In genomic region chr10:33950803-33951583, GRCm38 (mm10) we compare ENCODE assay signal across 8 mouse cellular contexts. TPM values are rescaled to one million over a fixed set of nuclear protein-coding genes. Genes with fewer than 3 reads are reported as not detected.
DNase-seq lines count a peak whose midpoint lies in the region; ATAC-seq and TF ChIP-seq lines count a peak whose summit lies in the region.

Gene Zup1, minus strand, starts transcription at chr10:33951269.

- WGBS in forebrain, embryonic 15.5 days = 2% methylated on average over 42 of the region's 42 CpGs
- WGBS in lung, adult 2 months = under 1% methylated on average over 42 of the region's 42 CpGs

- H3K27ac ChIP-seq in ES-E14 (ENCODE audit: insufficient read depth, low read depth, low read length, poor library complexity, severe bottlenecking) = no peak within 1 kb of the TSS
- H3K27ac ChIP-seq in forebrain, embryonic 15.5 days (replicated peaks) = peak within 1 kb of the TSS; percentile 76

- peak within 1 kb of the TSS; percentile 88 for H3K9ac ChIP-seq in ES-E14 (ENCODE audit: insufficient read depth, low read depth, low read length, poor library complexity, severe bottlenecking)
- peak within 1 kb of the TSS; percentile 97 for H3K9ac ChIP-seq in forebrain, embryonic 15.5 days (replicated peaks)

- TF ChIP-seq POLR2A in lung, adult 2 months (IDR thresholded peaks at IDR 0.05; ENCODE audit: borderline replicate concordance, extremely low read depth, low read depth, low read length) = peak; percentile 82; the same call in 1 of the 2 replicates

- peak within 1 kb of the TSS; percentile 68 for H3K4me2 ChIP-seq in forebrain, embryonic 15.5 days (replicated peaks)

- H3K4me3 ChIP-seq in ES-E14 (ENCODE audit: insufficient read depth in 1 of 2, low read depth in 1 of 2, low read length in 2 of 2, poor library complexity in 1 of 2, severe bottlenecking in 1 of 2) = peak within 1 kb of the TSS; percentile 83 to 93
- peak within 1 kb of the TSS; percentile 84 for H3K4me3 ChIP-seq in forebrain, embryonic 15.5 days
- peak within 1 kb of the TSS; percentile 97 for H3K4me3 ChIP-seq in lung, adult 2 months (replicated peaks; ENCODE audit: extremely low read depth, low read depth, low read length)

- intact Hi-C loops in heart, postnatal 25 days (cut with DNase I) = loop anchor here (2.0 kb wide), 1 partner anchor 68 kb away; the partner anchor contains the start of gene Rwdd1

- ATAC-seq in forebrain, embryonic 15.5 days (replicated peaks) = peak; percentile 98
- peak; percentile 100 for ATAC-seq in neutrophil, adult 5-6 weeks (ENCODE audit: extremely low read depth, insufficient number of reproducible peaks, low FRiP score, poor library complexity, severe bottlenecking)

- DNase-seq in ES-E14 (ENCODE audit: low read depth, low spot score) = peak; percentile 43
- peak; percentile 76 for DNase-seq in cerebellum, adult 11-12 months
- DNase-seq in heart, postnatal 25 days (ENCODE audit: low spot score) = peak; percentile 70
- DNase-seq in layer of hippocampus, adult 18-20 months (ENCODE audit: low spot score in 2 of 2) = peak; percentile 77 to 89
- peak; percentile 68 for DNase-seq in lung, adult 2 months
- peak; percentile 74 to 87 for DNase-seq in thymus, adult 18-20 months

- H3K27me3 ChIP-seq in forebrain, embryonic 15.5 days = no peaks in the 10 kb centered on the region

- H3K9me3 ChIP-seq in ES-E14 (ENCODE audit: control insufficient read depth, insufficient read depth, low read depth, low read length) = no peaks in the 10 kb centered on the region
- no peaks in the 10 kb centered on the region for H3K9me3 ChIP-seq in forebrain, embryonic 15.5 days

- no peak for TF ChIP-seq CTCF in lung, adult 2 months (IDR thresholded peaks at IDR 0.05; ENCODE audit: insufficient read depth, low read length)

- no peaks in the 10 kb centered on the region; the same call in 1 of the 2 replicates for H3K36me3 ChIP-seq in ES-E14 (ENCODE audit: control insufficient read depth, insufficient read depth, low read length, poor library complexity, severe bottlenecking)
- H3K36me3 ChIP-seq in forebrain, embryonic 15.5 days = peaks cover 8% of the 10 kb centered on the region; the same call in 1 of the 2 replicates

- no peaks in the 10 kb centered on the region; a peak in 1 of 4 replicates for H3K4me1 ChIP-seq in ES-E14 (ENCODE audit: control insufficient read depth in 2 of 2, insufficient read depth in 2 of 2, low read length in 2 of 2, poor library complexity in 1 of 2)
- H3K4me1 ChIP-seq in forebrain, embryonic 15.5 days = peaks cover 18% of the 10 kb centered on the region
- peaks cover 4% of the 10 kb centered on the region for H3K4me1 ChIP-seq in lung, adult 2 months (ENCODE audit: control insufficient read depth, insufficient read depth, low read length)

- in situ Hi-C loops in ES-E14 (cut with MboI; ENCODE audit: low sequenced_read_pairs in 2 of 2, unreplicated experiment in 2 of 2) = no loop called here

TF ChIP-seq in ES-E14, 5 proteins besides CTCF, POLR2A, EP300 and RAD21:
- TF ChIP-seq ZC3H11A (IDR thresholded peaks at IDR 0.05; ENCODE audit: borderline replicate concordance, low read depth, low read length) (no peak), HCFC1 (IDR thresholded peaks at IDR 0.05; ENCODE audit: borderline replicate concordance, insufficient read depth, low read length) (no peak), ZNF384 (IDR thresholded peaks at IDR 0.05; ENCODE audit: low read depth, low read length) (no peak), CHD2 (IDR thresholded peaks at IDR 0.05; ENCODE audit: low read depth, low read length) (no peak), MAFK (IDR thresholded peaks at IDR 0.05; ENCODE audit: insufficient read depth, low read depth, low read length) (no peak)

RNA-seq across cellular contexts. Expression of gene Zup1, which starts in this region (rescaled TPM):
- total RNA-seq in ES-E14 (2012; rRNA removed) = 11.7 and 14.2 TPM in 2 replicates
- polyA plus RNA-seq in forebrain, embryonic 15.5 days (2015; fragmentation: Nextera tagmentation; extraction: Ambion mirVana) = 21.0 and 22.8 TPM in 2 replicates
- 1 to 10 TPM; 5.5 to 7.6 TPM for total RNA-seq in heart, postnatal 25 days (2021)
- 10 to 100 TPM; 13.7 to 15.3 TPM for total RNA-seq in layer of hippocampus, adult 18-20 months (2021)
- polyA plus RNA-seq in lung, adult 2 months (2012; rRNA removed) = 4.1 and 7.6 TPM in 2 replicates
- 88.9 and 92.9 TPM in 2 replicates for total RNA-seq in neutrophil, adult 5-6 weeks (2017)
